Mouse (Mus musculus): ENCODE measurements around the gene Gcgr.

GRCm38 (mm10) chr11:120483448-120483934 is 47.0 kb upstream of the Gcgr start:
- TF ChIP-seq CTCF (IDR thresholded peaks at IDR 0.05; ENCODE audit: insufficient read depth, low read depth, low read length) (no peak), POLR2A (IDR thresholded peaks at IDR 0.05; ENCODE audit: insufficient read depth, low read depth, low read length) (no peak)

Data from olfactory bulb, adult 2 months (tissue).